Mouse (Mus musculus): ENCODE data around the gene Ovca2.

Ovca2 gene

GRCm38 (mm10) chr11:75169405-75170080, 9.1 kb downstream of the Ovca2 start, which contains the start of gene Hic1:
TSS of gene Hic1 (minus strand) at chr11:75169519.
- DNase-seq: no peak

GRCm38 (mm10) chr11:75168590-75169361, 9.9 kb downstream of the Ovca2 start:
- peak; percentile 64 to 71 for DNase-seq

DNA sequence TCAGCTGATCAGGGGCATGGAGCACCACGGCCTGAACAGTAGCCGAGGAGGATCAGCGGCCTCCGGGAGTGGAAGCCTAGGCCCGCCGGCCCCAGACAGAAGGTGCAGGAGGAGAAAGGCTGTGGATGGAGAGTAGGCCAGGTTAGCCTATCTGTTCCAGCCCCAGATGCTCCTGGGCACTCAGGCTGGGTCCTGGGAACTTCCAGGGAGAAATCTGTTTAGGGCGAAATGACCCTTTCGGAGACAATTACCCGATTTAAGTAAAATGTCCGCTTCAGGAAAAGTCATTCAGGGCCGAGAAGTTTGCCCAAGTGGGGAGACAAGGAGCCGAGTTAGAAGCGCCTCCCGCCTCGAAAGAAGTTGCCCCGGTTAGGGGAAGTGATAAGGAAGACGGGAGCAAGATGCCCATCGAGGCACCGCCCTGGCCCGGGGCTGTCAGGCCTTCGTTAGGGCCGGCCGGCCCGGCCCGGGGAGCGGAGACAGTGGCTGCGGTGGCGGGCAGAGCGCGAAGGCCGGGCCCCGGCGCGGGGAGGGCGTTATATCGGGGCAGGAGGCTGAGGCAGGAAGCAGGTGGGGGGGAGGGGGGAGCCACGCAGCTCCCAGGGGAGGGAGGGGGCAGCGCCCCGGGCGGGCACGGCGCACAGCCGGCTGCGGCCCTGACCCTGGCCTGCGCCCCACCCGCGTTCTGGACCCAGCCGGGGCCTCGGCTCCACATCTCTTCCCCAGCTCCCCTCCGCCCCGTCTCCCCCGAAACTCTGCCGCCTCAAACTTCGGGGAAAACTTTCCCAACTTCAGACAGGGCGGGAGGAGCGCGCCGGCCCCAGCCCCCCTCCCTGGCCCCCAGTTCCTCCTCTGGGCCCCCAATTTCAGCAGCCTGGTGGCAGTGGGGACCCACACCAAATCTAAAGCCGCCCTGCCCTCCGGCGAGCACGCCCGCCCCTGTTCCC, 10.7 kb downstream of the Ovca2 start:
- no peak for DNase-seq

- DNase-seq: no peak
Measured at GRCm38 (mm10) chr11:75166861-75167642, 11.6 kb downstream of the Ovca2 start.

DNA sequence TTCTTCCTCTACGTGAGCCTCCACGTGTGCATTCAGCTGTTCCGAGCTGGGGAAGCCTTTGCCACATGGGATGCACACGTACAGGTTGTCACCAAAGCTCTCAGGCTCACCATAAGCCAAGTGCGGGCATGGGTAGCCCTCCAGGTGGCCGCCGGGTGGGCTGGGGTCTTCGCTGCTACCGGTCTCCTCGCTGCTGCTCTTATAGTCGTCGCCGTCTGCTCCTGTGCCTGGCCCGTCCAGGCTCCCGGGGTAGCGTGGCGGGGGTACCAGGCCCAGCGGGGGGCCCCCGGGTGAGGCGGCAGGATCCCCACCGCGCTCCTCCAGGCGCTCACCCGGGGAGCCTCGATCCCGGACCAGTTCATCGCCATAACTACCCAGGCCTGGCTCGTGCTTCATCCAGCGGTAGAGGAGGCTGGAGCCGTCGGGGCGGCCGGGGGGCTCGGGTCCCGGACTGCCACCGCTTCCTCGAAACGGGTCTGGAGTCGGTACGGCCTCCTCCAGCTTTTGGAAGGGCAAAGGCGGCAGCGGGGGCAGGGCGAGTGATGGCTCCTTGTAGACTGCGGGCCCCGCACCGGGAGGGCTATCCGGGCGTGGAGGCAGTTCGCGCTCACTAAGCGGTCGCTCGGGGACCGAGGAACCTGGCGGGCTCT, 12.3 kb downstream of the Ovca2 start:
- DNase-seq: no peak

DNA sequence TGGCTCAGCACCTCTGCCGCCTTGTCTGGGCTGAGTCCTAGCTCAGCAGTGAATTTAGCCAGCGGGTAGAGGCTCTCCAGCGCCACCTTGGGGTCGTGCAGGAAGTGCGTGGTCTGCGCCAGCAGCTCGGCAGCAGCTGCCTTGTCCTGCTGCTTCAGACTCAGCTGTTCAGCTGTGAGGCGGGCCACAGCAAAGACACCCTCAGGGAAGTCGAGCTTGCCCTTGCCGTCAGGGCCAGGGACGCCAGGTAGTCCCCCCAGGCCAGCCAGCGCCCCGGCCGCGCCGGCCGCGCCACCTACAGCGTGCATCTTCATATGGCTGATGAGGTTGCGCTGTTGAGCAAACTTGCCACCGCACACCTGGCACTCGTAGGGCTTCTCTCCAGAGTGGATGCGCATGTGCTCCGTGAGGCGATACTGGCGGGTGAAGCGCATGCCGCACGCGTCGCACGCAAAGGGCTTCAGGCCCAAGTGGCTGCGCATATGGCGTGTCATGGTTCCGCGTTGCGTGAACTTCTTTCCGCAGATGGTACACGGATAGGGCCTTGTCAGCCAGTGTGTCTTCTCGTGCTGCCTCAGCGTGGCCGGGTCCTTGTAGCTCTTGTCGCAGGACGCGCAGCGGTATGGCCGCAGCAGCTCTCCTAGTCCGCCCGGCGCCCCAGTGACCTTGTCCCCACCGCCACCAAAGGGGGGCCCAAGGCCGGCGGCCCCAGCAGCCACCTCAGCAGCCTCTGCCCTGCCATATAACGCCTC, 13.0 kb downstream of the Ovca2 start:
- peak; percentile 56 to 65 for DNase-seq

DNA sequence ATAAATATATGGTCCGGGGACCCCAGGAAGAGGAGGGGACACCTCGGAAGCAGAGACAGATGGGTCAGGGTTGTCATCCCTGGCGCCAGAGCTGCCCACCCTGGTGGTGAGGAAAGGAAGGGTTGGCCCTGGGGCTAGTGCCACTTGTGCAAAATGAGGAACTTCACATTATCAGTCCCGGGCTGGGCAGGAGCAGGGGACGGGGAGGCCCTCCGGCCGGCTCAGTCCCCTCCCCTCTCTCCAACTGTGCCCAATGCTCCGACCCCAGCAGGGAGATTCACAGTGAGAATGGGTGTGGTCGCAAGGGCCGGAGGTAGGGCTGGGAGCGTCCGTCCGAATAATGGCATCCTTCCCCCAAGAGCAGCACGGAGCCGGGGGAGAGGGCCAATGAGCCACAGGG, 13.9 kb downstream of the Ovca2 start:
- DNase-seq: no peak

GRCm38 (mm10) chr11:75164051-75164450, 14.6 kb downstream of the Ovca2 start:
- DNase-seq: no peak

DNA sequence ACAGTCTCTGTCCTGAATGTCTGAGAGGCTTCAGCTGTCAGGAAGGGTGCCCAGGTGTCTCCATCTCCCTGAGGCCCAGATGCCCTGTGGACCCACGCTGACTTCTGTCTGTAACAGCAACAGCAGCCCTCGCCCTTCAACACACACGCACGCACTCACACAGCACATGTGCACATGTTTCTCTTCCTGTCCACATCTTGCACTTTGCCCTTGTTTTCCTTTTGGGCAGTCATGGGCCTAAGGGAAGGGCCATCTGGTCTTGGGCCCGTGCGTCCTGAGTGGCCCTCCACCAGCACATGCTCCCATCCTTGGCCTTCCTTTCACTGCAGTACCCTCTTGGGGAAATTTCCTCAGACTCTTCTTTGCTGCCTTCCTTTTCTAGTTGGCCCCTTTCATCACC, 15.3 kb downstream of the Ovca2 start:
- DNase-seq: no peak

DNA sequence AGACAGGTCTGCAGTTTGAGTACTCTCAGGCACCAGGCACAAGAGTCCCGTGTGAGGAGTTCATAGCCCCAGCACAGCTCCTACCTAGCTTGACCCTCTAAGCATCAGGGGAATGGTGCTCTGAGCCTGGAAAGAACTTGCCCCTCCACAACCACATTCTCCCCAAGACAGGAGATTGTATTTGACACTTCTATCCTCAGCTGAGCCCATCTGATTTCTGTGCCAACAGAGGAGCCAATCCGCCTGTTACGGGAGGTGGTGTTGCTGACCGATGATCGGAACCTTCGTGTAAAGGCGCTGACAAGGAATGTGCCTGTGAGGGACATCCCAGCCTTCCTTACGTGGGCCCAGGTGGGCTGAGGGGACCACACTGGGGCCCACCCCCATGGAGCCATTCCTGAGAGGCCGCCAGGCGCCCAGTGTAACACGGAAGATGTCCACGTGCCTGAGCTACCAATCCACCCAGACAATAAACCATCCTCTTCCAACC, 16.0 kb downstream of the Ovca2 start:
- DNase-seq: no peak

GRCm38 (mm10) chr11:75161417-75162008, 17.1 kb downstream of the Ovca2 start:
- DNase-seq: no peak

DNA sequence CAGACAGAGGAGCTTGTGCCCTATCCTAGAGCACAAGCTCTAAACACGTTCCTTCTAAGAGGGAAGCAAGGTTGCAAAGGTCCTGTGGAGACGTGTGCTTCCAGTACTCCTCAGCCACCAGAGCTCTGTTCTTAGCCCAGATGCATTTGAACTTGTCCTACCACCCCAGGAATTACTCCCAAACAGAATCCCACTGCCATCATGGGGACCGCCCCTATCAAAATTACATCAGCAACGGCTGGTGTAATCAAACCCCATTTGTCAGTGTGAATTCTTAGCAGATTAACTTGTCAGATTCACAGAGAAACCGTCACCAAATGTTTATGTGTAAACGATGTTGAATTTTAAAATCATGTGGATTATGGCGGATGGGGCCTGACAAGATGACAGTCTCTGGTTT, 17.7 kb downstream of the Ovca2 start:
- DNase-seq: no peak

DNA sequence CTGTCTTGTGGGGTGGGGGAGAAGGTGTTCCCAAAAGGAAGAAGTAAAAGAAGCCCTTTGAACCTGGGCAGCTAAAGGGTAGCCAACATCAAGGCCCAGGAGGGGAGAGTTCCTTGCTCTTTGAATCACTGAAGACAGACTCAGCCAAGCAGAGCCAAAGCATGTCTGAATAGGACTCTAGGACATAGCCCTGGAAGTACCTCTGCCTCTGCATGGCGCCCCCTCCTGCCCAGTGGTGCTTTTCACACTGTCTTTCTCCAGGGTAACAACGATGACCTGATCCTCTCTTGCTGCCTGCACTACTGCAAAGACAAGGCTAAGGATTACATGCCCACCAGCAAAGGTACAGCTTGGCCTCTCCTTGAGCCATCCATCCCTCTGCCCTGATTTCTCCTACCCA, 19.1 kb downstream of the Ovca2 start:
- DNase-seq: no peak

DNA sequence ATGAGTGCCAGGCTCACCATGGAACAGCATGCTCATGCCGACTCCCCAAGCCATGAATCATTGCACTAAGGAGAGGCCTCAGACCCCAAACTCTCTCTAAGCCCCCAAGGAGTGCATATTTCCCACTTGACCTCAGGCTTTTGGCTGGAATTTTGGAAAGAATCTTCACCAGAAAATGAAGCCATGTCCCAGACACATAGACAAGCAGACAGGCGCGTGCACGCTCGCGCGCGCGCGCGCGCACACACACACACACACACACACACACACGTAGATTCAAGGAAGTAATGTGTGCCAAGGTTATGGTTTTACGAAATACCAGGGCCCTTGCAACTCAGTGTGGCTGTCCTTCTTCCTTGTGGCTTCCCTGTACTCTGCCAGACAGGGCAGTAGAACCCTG, 20.2 kb downstream of the Ovca2 start:
- no peak for DNase-seq

DNA sequence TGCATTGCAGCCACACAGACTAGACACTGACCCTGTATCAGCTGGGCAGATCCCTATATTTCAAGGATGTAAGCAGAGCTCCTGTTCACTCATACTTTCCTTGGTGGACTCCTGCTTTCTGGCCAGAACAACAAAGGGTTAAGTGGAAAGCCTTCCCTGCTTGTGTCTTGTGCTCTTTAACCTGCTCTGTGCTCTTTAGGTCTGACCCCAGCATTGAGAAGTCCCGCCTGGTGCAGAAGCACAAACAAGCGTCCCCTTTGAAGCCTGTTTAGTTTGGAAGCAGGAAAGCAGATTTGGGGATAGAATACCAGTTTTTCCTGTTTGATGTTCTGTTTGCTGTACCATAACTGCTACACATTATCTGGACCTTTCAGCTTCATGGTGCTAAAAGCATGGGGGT, 20.7 kb downstream of the Ovca2 start:
- no peak for DNase-seq

GRCm38 (mm10) chr11:75157037-75157436, 21.6 kb downstream of the Ovca2 start:
- DNase-seq: no peak

- no peak for DNase-seq
Measured at GRCm38 (mm10) chr11:75156416-75156815, 22.2 kb downstream of the Ovca2 start.

GRCm38 (mm10) chr11:75155985-75156384, 22.6 kb downstream of the Ovca2 start:
- no peak for DNase-seq

DNA sequence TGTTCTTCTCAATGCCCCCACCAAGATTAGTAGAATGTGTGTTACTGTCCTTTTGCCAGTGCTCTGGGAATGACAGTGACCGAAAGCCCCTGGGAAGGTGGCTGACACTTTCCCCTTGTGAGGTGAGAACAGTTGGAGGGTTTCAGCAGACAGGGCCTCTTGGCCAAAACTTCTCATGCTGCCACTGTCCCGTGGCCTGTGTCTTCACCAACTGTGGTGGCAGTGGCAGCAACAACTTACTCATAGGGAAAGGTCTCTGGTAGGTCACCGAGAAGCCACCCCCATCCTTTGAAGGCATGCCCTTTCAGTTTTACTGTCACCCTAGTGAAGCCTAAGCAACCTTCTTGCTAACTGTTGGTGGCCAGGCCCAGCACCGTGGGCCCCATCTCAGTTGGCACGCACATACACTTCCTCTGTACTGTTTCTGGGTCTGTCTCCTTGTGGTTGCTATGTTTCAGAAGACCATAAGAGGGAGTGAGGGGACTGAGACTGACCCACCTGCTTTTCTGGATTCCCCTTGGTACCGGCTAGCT, 24.5 kb downstream of the Ovca2 start:
- DNase-seq: no peak
